Mouse (Mus musculus): ENCODE results near the gene Frat1.

DNA sequence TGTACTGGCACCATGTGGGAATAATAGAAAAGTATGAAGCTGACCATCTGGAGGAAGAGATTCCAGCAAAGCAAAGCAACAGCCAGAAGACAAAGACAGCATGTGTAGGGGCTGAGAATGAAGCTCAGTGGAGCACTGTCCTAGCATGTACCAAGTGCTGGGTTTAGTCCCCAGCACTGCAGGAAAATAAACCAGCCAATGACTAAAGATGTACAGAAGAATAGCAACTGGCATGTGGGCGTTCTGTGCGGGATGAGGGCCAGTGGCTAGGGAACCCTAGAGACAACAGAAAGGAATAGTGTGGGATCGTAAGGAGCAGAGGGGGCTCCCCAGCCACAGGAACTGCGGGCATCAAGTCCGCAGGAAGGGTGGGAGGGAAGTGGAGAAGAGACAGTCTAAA lies 39.5 kb downstream of the Frat1 start:
- no peak for TF ChIP-seq CTCF (IDR thresholded peaks at IDR 0.05; ENCODE audit: borderline replicate concordance, insufficient read depth, low read depth, low read length)
- TF ChIP-seq POLR2A (IDR thresholded peaks at IDR 0.05; ENCODE audit: borderline replicate concordance, insufficient read depth, low read length): no peak

All from cerebellum, adult 2 months (tissue).